Mouse (Mus musculus): ENCODE data around the gene Bpifb5. TPM values are rescaled to one million over a fixed set of nuclear protein-coding genes. Genes with fewer than 3 reads are reported as not detected.
A peak's percentile ranks its signal among the peaks of the same experiment; 100 is the strongest.
"Not testable (repeated sequence)": the region's sequence is repeated elsewhere in the genome, so short reads cannot be mapped to it uniquely, and the experiment has no call there.

Gene Bpifb5
- not detected in 2 replicates for polyA plus RNA-seq (2015; fragmentation: Nextera tagmentation; extraction: Ambion mirVana)

GRCm38 (mm10) chr2:154223265-154223916 is at the start of gene Bpifb5:
Bpifb5 (plus strand) TSS chr2:154223742.
- peaks cover 12% of the 10 kb centered on the region for H3K4me1 ChIP-seq (replicated peaks)
- peak within 1 kb of the TSS; percentile 24 for H3K4me2 ChIP-seq
- H3K27ac ChIP-seq (replicated peaks): no peak within 1 kb of the TSS
- H3K4me3 ChIP-seq: no peak within 1 kb of the TSS
- WGBS: 3% methylated on average over 14 of the region's 14 CpGs
- H3K9ac ChIP-seq: 0 out of 2 replicates have a peak within 1 kb of the TSS, but pooled peaks have one; percentile 8
- H3K27me3 ChIP-seq: no peaks in the 10 kb centered on the region
- peak; percentile 82 for ATAC-seq (ENCODE audit: low read depth)
- H3K36me3 ChIP-seq: no peaks in the 10 kb centered on the region
- no peaks in the 10 kb centered on the region for H3K9me3 ChIP-seq

GRCm38 (mm10) chr2:154181900-154182299 is 41.6 kb upstream of the Bpifb5 start:
- H3K36me3 ChIP-seq; H3K9ac ChIP-seq; ATAC-seq (ENCODE audit: low read depth); H3K9me3 ChIP-seq; H3K4me2 ChIP-seq; H3K4me3 ChIP-seq; H3K4me1 ChIP-seq (replicated peaks); H3K27ac ChIP-seq (replicated peaks); H3K27me3 ChIP-seq: not testable (repeated sequence)
- WGBS: 86% methylated on average over 7 of the region's 7 CpGs

GRCm38 (mm10) chr2:154183061-154183460 is 40.5 kb upstream of the Bpifb5 start:
- H3K9ac ChIP-seq; H3K27me3 ChIP-seq; H3K4me3 ChIP-seq; H3K27ac ChIP-seq (replicated peaks); H3K9me3 ChIP-seq; H3K4me1 ChIP-seq (replicated peaks); H3K4me2 ChIP-seq; ATAC-seq (ENCODE audit: low read depth); H3K36me3 ChIP-seq: not testable (repeated sequence)
- 80% methylated on average over 4 of the region's 4 CpGs for WGBS

- Histone ChIP-seq H3K4me3 (no peak overlapping the region), H3K4me2 (no peak overlapping the region), H3K27me3 (no peaks in the 10 kb centered on the region), H3K4me1 (replicated peaks) (0 out of 2 replicates have a peak, but pooled peaks cover 3% of the 10 kb centered on the region), H3K9ac (no peak overlapping the region), H3K9me3 (no peaks in the 10 kb centered on the region), H3K27ac (replicated peaks) (no peak overlapping the region), H3K36me3 (no peaks in the 10 kb centered on the region)
- WGBS: 92% methylated on average over 6 of the region's 6 CpGs
- no peak for ATAC-seq (ENCODE audit: low read depth)
Measured at GRCm38 (mm10) chr2:154185319-154185718, 38.2 kb upstream of the Bpifb5 start.

GRCm38 (mm10) chr2:154185748-154186147 is 37.8 kb upstream of the Bpifb5 start:
- no peaks in the 10 kb centered on the region for H3K9me3 ChIP-seq
- H3K36me3 ChIP-seq: no peaks in the 10 kb centered on the region
- H3K27ac ChIP-seq (replicated peaks): no peak overlapping the region
- ATAC-seq (ENCODE audit: low read depth): no peak
- no peak overlapping the region for H3K4me2 ChIP-seq
- WGBS: 83% methylated on average over 3 of the region's 3 CpGs
- H3K4me1 ChIP-seq (replicated peaks): 0 out of 2 replicates have a peak, but pooled peaks cover 3% of the 10 kb centered on the region
- H3K27me3 ChIP-seq: no peaks in the 10 kb centered on the region
- no peak overlapping the region for H3K4me3 ChIP-seq
- H3K9ac ChIP-seq: no peak overlapping the region

GRCm38 (mm10) chr2:154187468-154187867 is 36.1 kb upstream of the Bpifb5 start:
- no peak overlapping the region for H3K4me3 ChIP-seq
- H3K36me3 ChIP-seq: no peaks in the 10 kb centered on the region
- ATAC-seq (ENCODE audit: low read depth): no peak
- H3K4me2 ChIP-seq: no peak overlapping the region
- 42% methylated on average over 5 of the region's 5 CpGs for WGBS
- no peaks in the 10 kb centered on the region for H3K27me3 ChIP-seq
- H3K9ac ChIP-seq: no peak overlapping the region
- no peaks in the 10 kb centered on the region for H3K9me3 ChIP-seq
- 0 out of 2 replicates have a peak, but pooled peaks cover 3% of the 10 kb centered on the region for H3K4me1 ChIP-seq (replicated peaks)
- no peak overlapping the region for H3K27ac ChIP-seq (replicated peaks)

GRCm38 (mm10) chr2:154189877-154190434 is 33.6 kb upstream of the Bpifb5 start:
- Histone ChIP-seq H3K27ac (replicated peaks) (no peak overlapping the region), H3K27me3 (no peaks in the 10 kb centered on the region), H3K9me3 (no peaks in the 10 kb centered on the region), H3K4me1 (replicated peaks) (no peaks in the 10 kb centered on the region), H3K4me2 (no peak overlapping the region), H3K36me3 (no peaks in the 10 kb centered on the region), H3K4me3 (no peak overlapping the region), H3K9ac (no peak overlapping the region)
- no peak for ATAC-seq (ENCODE audit: low read depth)
- 87% methylated on average over 7 of the region's 7 CpGs for WGBS

GRCm38 (mm10) chr2:154190546-154191258 is 32.8 kb upstream of the Bpifb5 start, which contains the start of gene Bpifb1:
Bpifb1 (plus strand) TSS chr2:154190818.
- no peak within 1 kb of the TSS for H3K9ac ChIP-seq
- H3K27ac ChIP-seq (replicated peaks): no peak within 1 kb of the TSS
- no peak within 1 kb of the TSS for H3K4me2 ChIP-seq
- no peaks in the 10 kb centered on the region for H3K4me1 ChIP-seq (replicated peaks)
- no peak for ATAC-seq (ENCODE audit: low read depth)
- no peaks in the 10 kb centered on the region for H3K27me3 ChIP-seq
- no peaks in the 10 kb centered on the region for H3K36me3 ChIP-seq
- H3K9me3 ChIP-seq: no peaks in the 10 kb centered on the region
- H3K4me3 ChIP-seq: no peak within 1 kb of the TSS
- WGBS: 87% methylated on average over 11 of the region's 11 CpGs

GRCm38 (mm10) chr2:154192141-154192540 is 31.4 kb upstream of the Bpifb5 start:
- Histone ChIP-seq H3K27me3 (no peaks in the 10 kb centered on the region), H3K9me3 (no peaks in the 10 kb centered on the region), H3K27ac (replicated peaks) (no peak overlapping the region), H3K36me3 (no peaks in the 10 kb centered on the region), H3K4me2 (no peak overlapping the region), H3K4me3 (no peak overlapping the region), H3K9ac (no peak overlapping the region), H3K4me1 (replicated peaks) (no peaks in the 10 kb centered on the region)
- WGBS: 94% methylated on average over 2 of the region's 2 CpGs
- ATAC-seq (ENCODE audit: low read depth): no peak

- no peak overlapping the region for H3K4me2 ChIP-seq
- no peaks in the 10 kb centered on the region for H3K36me3 ChIP-seq
- H3K27me3 ChIP-seq: no peaks in the 10 kb centered on the region
- no peak overlapping the region for H3K4me3 ChIP-seq
- H3K4me1 ChIP-seq (replicated peaks): no peaks in the 10 kb centered on the region
- no peak overlapping the region for H3K27ac ChIP-seq (replicated peaks)
- no peak for ATAC-seq (ENCODE audit: low read depth)
- no peak overlapping the region for H3K9ac ChIP-seq
- H3K9me3 ChIP-seq: no peaks in the 10 kb centered on the region
- 90% methylated on average over 4 of the region's 4 CpGs for WGBS
Measured at GRCm38 (mm10) chr2:154193071-154193470, 30.5 kb upstream of the Bpifb5 start.

- H3K9me3 ChIP-seq: no peaks in the 10 kb centered on the region
- no peaks in the 10 kb centered on the region for H3K27me3 ChIP-seq
- no peaks in the 10 kb centered on the region for H3K4me1 ChIP-seq (replicated peaks)
- no peak overlapping the region for H3K4me2 ChIP-seq
- no peaks in the 10 kb centered on the region for H3K36me3 ChIP-seq
- WGBS: 78% methylated on average over 5 of the region's 5 CpGs
- no peak overlapping the region for H3K27ac ChIP-seq (replicated peaks)
- no peak overlapping the region for H3K4me3 ChIP-seq
- no peak for ATAC-seq (ENCODE audit: low read depth)
- H3K9ac ChIP-seq: no peak overlapping the region
Measured at GRCm38 (mm10) chr2:154193994-154194504, 29.5 kb upstream of the Bpifb5 start.

GRCm38 (mm10) chr2:154197036-154197435 is 26.5 kb upstream of the Bpifb5 start:
- Histone ChIP-seq H3K36me3 (no peaks in the 10 kb centered on the region), H3K9ac (no peak overlapping the region), H3K27me3 (no peaks in the 10 kb centered on the region), H3K4me1 (replicated peaks) (no peaks in the 10 kb centered on the region), H3K4me3 (no peak overlapping the region), H3K9me3 (no peaks in the 10 kb centered on the region), H3K27ac (replicated peaks) (no peak overlapping the region), H3K4me2 (no peak overlapping the region)
- no peak for ATAC-seq (ENCODE audit: low read depth)
- 91% methylated on average over 9 of the region's 9 CpGs for WGBS
